Mouse (Mus musculus): ENCODE data around the gene D17H6S53E. TPM values are rescaled to one million over a fixed set of nuclear protein-coding genes. Genes with fewer than 3 reads are reported as not detected.

D17H6S53E gene
- polyA plus RNA-seq, 1 experiment from 2014 or later, result 6.0 TPM

DNA sequence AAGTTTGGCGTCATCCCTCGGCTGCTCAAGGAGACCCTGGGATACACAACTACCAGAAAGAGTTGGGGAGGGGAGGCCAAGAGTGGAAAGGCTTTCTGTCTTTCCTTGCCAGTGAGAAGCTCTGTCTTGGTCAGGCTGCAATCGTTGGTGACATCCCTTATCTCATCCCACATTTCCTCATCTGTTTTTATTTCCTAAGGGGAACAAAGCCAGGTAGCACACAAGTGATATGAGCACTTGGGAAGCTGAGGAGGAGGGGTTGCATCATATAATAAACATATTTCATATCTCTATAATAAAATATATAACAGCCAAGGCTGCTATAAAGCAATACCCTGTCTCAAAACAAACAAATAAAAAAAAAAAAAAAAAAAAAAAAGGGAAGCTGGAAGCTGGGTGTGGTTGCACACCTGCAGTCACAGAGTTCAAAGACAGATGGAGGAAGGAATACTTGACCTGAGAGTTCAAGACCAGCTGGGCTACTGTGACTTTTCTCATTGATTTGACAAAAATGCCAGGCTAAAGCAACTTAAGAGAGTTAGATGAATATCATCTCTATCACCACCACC, 42.2 kb upstream of the D17H6S53E start:
- no peak overlapping the region for H3K4me2 ChIP-seq (ENCODE audit: low read length)
- no peak overlapping the region for H3K4me3 ChIP-seq (replicated peaks; ENCODE audit: low read depth, low read length)
- no peak overlapping the region for H3K27ac ChIP-seq (replicated peaks; ENCODE audit: low read depth, low read length)
- H3K9ac ChIP-seq (replicated peaks; ENCODE audit: low read length), result no peak overlapping the region
- DNase-seq, result no peak
- H3K4me1 ChIP-seq (ENCODE audit: control insufficient read depth, insufficient read depth, low read length), result no peaks in the 10 kb centered on the region
- 82% methylated on average over 3 of the region's 3 CpGs for WGBS
- ATAC-seq (ENCODE audit: low FRiP score, low TSS enrichment), result no peak
- no peaks in the 10 kb centered on the region for H3K9me3 ChIP-seq (ENCODE audit: control insufficient read depth, low read length)
- no peaks in the 10 kb centered on the region for H3K27me3 ChIP-seq (ENCODE audit: control insufficient read depth, insufficient read depth, low read length)
- no peaks in the 10 kb centered on the region for H3K36me3 ChIP-seq (ENCODE audit: control insufficient read depth, insufficient read depth, low read length)

DNA sequence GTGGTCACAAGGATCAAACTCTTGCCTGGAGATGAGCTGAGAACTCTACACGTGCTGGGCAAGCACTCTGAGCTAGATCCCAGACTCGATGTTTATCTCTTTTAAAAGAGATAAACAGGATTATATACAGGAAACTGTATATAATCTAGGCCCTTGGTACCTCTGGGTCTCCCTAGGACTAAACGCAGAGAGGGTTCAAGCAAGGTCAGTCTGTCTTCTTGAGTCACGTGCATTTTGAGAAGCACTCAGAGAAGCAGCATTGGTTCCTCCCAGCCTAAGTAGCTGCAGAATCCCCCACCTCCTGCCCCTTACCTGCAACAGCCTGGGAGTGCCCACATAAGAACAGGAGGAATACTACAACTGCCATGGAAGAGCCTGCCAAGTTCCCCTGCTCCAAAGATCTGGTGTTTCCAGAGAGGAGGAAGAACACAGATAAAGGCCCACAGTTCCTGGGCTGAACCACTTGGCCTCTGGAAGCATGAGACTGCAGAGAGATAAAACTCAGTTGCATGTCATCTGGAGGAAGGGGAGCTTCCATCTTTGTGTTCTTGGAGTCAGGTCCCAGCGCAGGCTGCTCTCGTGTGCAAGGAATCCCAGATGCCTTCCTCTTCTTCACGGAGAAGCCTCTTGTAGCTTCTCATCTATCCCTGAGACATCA, 40.8 kb upstream of the D17H6S53E start, which contains the start of gene Ly6g6f:
Ly6g6f (minus strand) TSS at position 403 of the 658 bp plus-strand sequence.
- WGBS, result 85% methylated on average over 7 of the region's 7 CpGs
- H3K4me2 ChIP-seq (ENCODE audit: low read length), result no peak within 1 kb of the TSS
- H3K36me3 ChIP-seq (ENCODE audit: control insufficient read depth, insufficient read depth, low read length), result no peaks in the 10 kb centered on the region
- H3K9me3 ChIP-seq (ENCODE audit: control insufficient read depth, low read length), result no peaks in the 10 kb centered on the region
- H3K27ac ChIP-seq (replicated peaks; ENCODE audit: low read depth, low read length), result no peak within 1 kb of the TSS
- no peak within 1 kb of the TSS for H3K9ac ChIP-seq (replicated peaks; ENCODE audit: low read length)
- no peaks in the 10 kb centered on the region for H3K27me3 ChIP-seq (ENCODE audit: control insufficient read depth, insufficient read depth, low read length)
- H3K4me3 ChIP-seq (replicated peaks; ENCODE audit: low read depth, low read length), result no peak within 1 kb of the TSS
- ATAC-seq (ENCODE audit: low FRiP score, low TSS enrichment) (no peak), DNase-seq (no peak)
- peaks cover 6% of the 10 kb centered on the region for H3K4me1 ChIP-seq (ENCODE audit: control insufficient read depth, insufficient read depth, low read length)

DNA sequence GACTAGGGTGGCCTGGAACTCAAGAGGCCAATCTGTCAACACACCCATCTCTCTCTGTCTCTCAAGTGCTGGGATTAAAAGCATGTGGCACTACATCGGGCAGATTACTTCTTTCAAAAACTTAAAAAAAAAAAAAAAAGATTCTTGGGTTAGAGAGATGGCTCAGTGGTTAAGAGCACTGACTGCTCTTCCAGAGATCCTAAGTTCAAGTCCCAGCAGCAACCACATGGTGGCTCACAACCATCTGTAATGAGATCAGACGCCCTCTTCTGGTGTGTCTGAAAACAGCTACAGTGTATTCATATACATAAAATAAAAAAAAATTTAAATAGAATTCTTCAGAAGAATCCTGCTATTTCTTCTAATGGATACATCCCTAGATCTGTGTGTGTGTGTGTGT, 38.0 kb upstream of the D17H6S53E start:
- Histone ChIP-seq H3K4me3 (replicated peaks; ENCODE audit: low read depth, low read length) (no peak overlapping the region), H3K4me1 (ENCODE audit: control insufficient read depth, insufficient read depth, low read length) (peaks cover 12% of the 10 kb centered on the region), H3K27me3 (ENCODE audit: control insufficient read depth, insufficient read depth, low read length) (no peaks in the 10 kb centered on the region), H3K4me2 (ENCODE audit: low read length) (no peak overlapping the region), H3K9ac (replicated peaks; ENCODE audit: low read length) (no peak overlapping the region), H3K36me3 (ENCODE audit: control insufficient read depth, insufficient read depth, low read length) (peaks cover 17% of the 10 kb centered on the region), H3K27ac (replicated peaks; ENCODE audit: low read depth, low read length) (no peak overlapping the region), H3K9me3 (ENCODE audit: control insufficient read depth, low read length) (no peaks in the 10 kb centered on the region)
- WGBS, result 53% methylated on average over 2 of the region's 2 CpGs
- no peak for DNase-seq
- ATAC-seq (ENCODE audit: low FRiP score, low TSS enrichment), result no peak

GRCm38 (mm10) chr17:35088825-35089644, 37.1 kb upstream of the D17H6S53E start, which contains the start of gene Abhd16a:
Abhd16a (plus strand) TSS chr17:35089263.
- 3% methylated on average over 66 of the region's 67 CpGs for WGBS
- H3K9ac ChIP-seq (replicated peaks; ENCODE audit: low read length), result peak within 1 kb of the TSS; percentile 93

GRCm38 (mm10) chr17:35090166-35090932, 35.8 kb upstream of the D17H6S53E start:
- H3K9ac ChIP-seq (replicated peaks; ENCODE audit: low read length), result peak overlapping the region; percentile 93
- peak overlapping the region; percentile 76 for H3K4me2 ChIP-seq (ENCODE audit: low read length)
- H3K4me1 ChIP-seq (ENCODE audit: control insufficient read depth, insufficient read depth, low read length), result peaks cover 12% of the 10 kb centered on the region
- ATAC-seq (ENCODE audit: low FRiP score, low TSS enrichment), result no peak
- peaks cover 38% of the 10 kb centered on the region for H3K36me3 ChIP-seq (ENCODE audit: control insufficient read depth, insufficient read depth, low read length)
- H3K4me3 ChIP-seq (replicated peaks; ENCODE audit: low read depth, low read length), result peak overlapping the region; percentile 61
- WGBS, result 67% methylated on average over 8 of the region's 8 CpGs
- H3K9me3 ChIP-seq (ENCODE audit: control insufficient read depth, low read length), result no peaks in the 10 kb centered on the region
- peak; percentile 21 for DNase-seq
- no peaks in the 10 kb centered on the region for H3K27me3 ChIP-seq (ENCODE audit: control insufficient read depth, insufficient read depth, low read length)
- peak overlapping the region; percentile 45; the same call in 1 of the 2 replicates for H3K27ac ChIP-seq (replicated peaks; ENCODE audit: low read depth, low read length)

More at GRCm38 (mm10) chr17:35088825-35089644, 37.1 kb upstream of the D17H6S53E start, which contains the start of gene Abhd16a:
- Histone ChIP-seq H3K36me3 (ENCODE audit: control insufficient read depth, insufficient read depth, low read length) (peaks cover 26% of the 10 kb centered on the region), H3K27ac (replicated peaks; ENCODE audit: low read depth, low read length) (peak within 1 kb of the TSS; percentile 98), H3K4me2 (ENCODE audit: low read length) (peak within 1 kb of the TSS; percentile 76), H3K4me1 (ENCODE audit: control insufficient read depth, insufficient read depth, low read length) (peaks cover 12% of the 10 kb centered on the region), H3K9me3 (ENCODE audit: control insufficient read depth, low read length) (no peaks in the 10 kb centered on the region), H3K27me3 (ENCODE audit: control insufficient read depth, insufficient read depth, low read length) (no peaks in the 10 kb centered on the region), H3K4me3 (replicated peaks; ENCODE audit: low read depth, low read length) (peak within 1 kb of the TSS; percentile 61)
- DNase-seq (peak; percentile 97), ATAC-seq (ENCODE audit: low FRiP score, low TSS enrichment) (peak; percentile 98)

GRCm38 (mm10) chr17:35092403-35093198, 33.6 kb upstream of the D17H6S53E start:
- Histone ChIP-seq H3K4me1 (ENCODE audit: control insufficient read depth, insufficient read depth, low read length) (peaks cover 12% of the 10 kb centered on the region), H3K36me3 (ENCODE audit: control insufficient read depth, insufficient read depth, low read length) (peaks cover 60% of the 10 kb centered on the region), H3K9me3 (ENCODE audit: control insufficient read depth, low read length) (no peaks in the 10 kb centered on the region), H3K4me3 (replicated peaks; ENCODE audit: low read depth, low read length) (no peak overlapping the region), H3K9ac (replicated peaks; ENCODE audit: low read length) (no peak overlapping the region), H3K27me3 (ENCODE audit: control insufficient read depth, insufficient read depth, low read length) (no peaks in the 10 kb centered on the region), H3K4me2 (ENCODE audit: low read length) (no peak overlapping the region), H3K27ac (replicated peaks; ENCODE audit: low read depth, low read length) (no peak overlapping the region)
- DNase-seq (no peak), ATAC-seq (ENCODE audit: low FRiP score, low TSS enrichment) (no peak)
- 91% methylated on average over 14 of the region's 14 CpGs for WGBS

- no peaks in the 10 kb centered on the region for H3K27me3 ChIP-seq (ENCODE audit: control insufficient read depth, insufficient read depth, low read length)
- no peak overlapping the region for H3K9ac ChIP-seq (replicated peaks; ENCODE audit: low read length)
- H3K4me1 ChIP-seq (ENCODE audit: control insufficient read depth, insufficient read depth, low read length), result peaks cover 11% of the 10 kb centered on the region
- WGBS, result 93% methylated on average over 15 of the region's 15 CpGs
- H3K9me3 ChIP-seq (ENCODE audit: control insufficient read depth, low read length), result no peaks in the 10 kb centered on the region
- no peak overlapping the region for H3K27ac ChIP-seq (replicated peaks; ENCODE audit: low read depth, low read length)
- H3K4me3 ChIP-seq (replicated peaks; ENCODE audit: low read depth, low read length), result no peak overlapping the region
- ATAC-seq (ENCODE audit: low FRiP score, low TSS enrichment) (no peak), DNase-seq (no peak)
- no peak overlapping the region for H3K4me2 ChIP-seq (ENCODE audit: low read length)
- peaks cover 78% of the 10 kb centered on the region for H3K36me3 ChIP-seq (ENCODE audit: control insufficient read depth, insufficient read depth, low read length)
These were observed 31.5 kb upstream of the D17H6S53E start for GRCm38 (mm10) chr17:35094475-35095365.
